Mouse (Mus musculus): Measurements from ENCODE around the gene Adamts4. TPM values are rescaled to one million over a fixed set of nuclear protein-coding genes. Genes with fewer than 3 reads are reported as not detected.
"Not testable (repeated sequence)": the region's sequence is repeated elsewhere in the genome, so short reads cannot be mapped to it uniquely, and the experiment has no call there.

Gene Adamts4
- polyA plus RNA-seq, 1 experiment: 29.8 TPM

DNA sequence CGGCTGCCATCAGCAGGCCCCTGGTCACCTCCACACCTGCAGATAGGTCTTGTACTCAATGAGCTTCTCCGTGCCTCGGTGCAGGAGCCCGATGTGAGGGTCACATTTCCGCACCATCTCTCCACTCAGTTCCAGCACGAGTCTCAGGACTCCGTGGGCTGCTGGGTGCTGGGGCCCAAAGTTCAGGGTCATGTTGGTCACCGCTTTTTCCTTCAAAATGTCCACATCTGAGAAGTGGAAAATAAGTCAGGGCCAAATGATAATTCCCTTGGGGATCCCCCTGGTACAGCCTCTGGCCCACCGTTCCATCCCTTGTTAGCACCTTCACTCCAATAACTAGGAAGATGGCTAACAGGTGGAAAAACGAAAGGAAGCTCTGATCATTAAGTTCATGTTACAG lies 9.3 kb upstream of the Adamts4 start:
- TF ChIP-seq CTCF (IDR thresholded peaks at IDR 0.05; ENCODE audit: borderline replicate concordance, insufficient read depth, low read depth, low read length): no peak
- no peak for TF ChIP-seq POLR2A (IDR thresholded peaks at IDR 0.05; ENCODE audit: borderline replicate concordance, insufficient read depth, low read length)
- Histone ChIP-seq H3K4me3 (replicated peaks; ENCODE audit: insufficient read depth, low read depth, low read length) (no peak overlapping the region), H3K27ac (ENCODE audit: insufficient read depth, low read length) (no peak overlapping the region), H3K27me3 (ENCODE audit: control insufficient read depth, insufficient read depth, low read length) (no peaks in the 10 kb centered on the region), H3K4me1 (ENCODE audit: control insufficient read depth, insufficient read depth, low read length) (no peaks in the 10 kb centered on the region)
- no peak for DNase-seq
- WGBS: 92% methylated on average over 10 of the region's 10 CpGs

DNA sequence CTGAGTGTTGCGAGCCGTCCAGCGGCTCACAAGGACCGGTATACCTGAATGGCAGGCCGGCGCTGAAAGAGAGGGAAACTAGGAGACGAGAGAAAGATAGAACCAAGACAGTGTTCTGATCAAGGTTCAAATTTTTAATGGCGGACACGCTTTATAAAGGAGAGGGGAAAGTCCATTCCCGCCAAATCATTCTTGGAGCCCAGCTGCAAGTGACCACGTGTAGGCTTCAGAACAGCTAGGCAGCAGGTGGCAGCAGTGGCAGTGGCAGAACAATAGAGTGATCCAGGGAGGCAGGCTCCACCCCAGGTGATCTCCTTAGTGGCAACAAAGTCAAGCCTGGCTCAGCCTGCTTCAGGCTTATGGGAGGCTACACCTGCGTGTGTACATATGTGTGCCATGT lies 8.3 kb upstream of the Adamts4 start:
- H3K4me1 ChIP-seq (ENCODE audit: control insufficient read depth, insufficient read depth, low read length); H3K27me3 ChIP-seq (ENCODE audit: control insufficient read depth, insufficient read depth, low read length); DNase-seq; H3K27ac ChIP-seq (ENCODE audit: insufficient read depth, low read length); H3K4me3 ChIP-seq (replicated peaks; ENCODE audit: insufficient read depth, low read depth, low read length): not testable (repeated sequence)
- WGBS: 80% methylated on average over 12 of the region's 12 CpGs

DNA sequence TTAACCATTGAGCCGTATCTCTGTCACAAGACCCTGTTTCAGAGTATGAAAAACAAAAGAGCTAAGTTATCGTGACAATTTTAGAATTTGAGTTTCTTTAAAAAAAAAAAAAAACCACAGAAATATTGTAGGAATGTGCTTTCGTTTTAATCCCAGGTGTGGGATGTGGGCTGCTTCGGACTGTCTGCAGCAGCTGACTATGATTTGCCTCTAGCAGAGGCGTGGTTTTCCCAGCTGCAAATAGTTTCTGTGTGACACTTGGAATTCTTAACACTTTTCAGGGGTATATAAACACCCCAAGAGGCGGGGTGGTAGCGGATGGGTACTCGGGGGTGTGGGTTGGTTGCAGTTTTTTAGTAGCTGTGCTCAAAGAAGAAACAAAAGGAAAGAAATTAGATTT lies 4.9 kb upstream of the Adamts4 start:
- DNase-seq: no peak
- TF ChIP-seq CTCF (IDR thresholded peaks at IDR 0.05; ENCODE audit: borderline replicate concordance, insufficient read depth, low read depth, low read length) (no peak), POLR2A (IDR thresholded peaks at IDR 0.05; ENCODE audit: borderline replicate concordance, insufficient read depth, low read length) (no peak)
- Histone ChIP-seq H3K27me3 (ENCODE audit: control insufficient read depth, insufficient read depth, low read length) (no peaks in the 10 kb centered on the region), H3K4me3 (replicated peaks; ENCODE audit: insufficient read depth, low read depth, low read length) (no peak overlapping the region), H3K4me1 (ENCODE audit: control insufficient read depth, insufficient read depth, low read length) (peaks cover 3% of the 10 kb centered on the region; the same call in 1 of the 2 replicates), H3K27ac (ENCODE audit: insufficient read depth, low read length) (no peak overlapping the region)
- WGBS: 94% methylated on average over 8 of the region's 8 CpGs

DNA sequence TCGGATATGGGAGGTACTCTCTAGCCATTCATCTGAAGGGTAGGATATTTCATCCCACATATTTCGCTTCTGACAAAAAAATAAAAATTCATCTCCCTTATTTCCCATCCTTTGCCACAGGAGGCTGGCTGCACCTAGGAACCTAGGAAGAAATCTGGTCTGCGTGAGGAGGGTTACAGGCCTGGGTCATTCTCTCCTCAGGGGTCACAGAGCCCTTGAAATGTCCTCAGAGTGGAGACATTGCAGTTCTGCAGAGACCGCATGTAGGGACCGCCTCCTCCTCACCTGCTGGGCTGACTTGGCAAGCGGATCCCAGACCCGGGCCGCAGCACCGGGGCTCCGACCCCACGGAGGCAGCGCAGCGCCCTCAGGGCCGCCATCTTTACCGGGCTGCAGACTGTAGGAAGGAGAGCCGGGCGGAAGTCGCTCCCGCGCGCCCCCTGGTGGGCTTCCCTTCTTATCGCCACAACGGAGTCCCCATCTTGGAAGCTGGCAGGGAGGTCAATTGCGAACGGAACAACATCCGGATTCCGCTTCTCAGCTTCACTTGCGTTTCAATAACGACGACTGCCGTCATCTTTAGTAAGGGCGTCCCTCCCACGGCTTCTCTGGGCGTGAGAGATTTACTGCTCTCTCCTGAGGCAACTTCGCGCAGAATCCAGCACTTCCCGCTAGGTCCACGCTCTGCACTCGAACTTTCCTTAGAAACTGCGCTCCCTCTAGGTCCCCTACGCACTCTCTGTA lies 3.3 kb upstream of the Adamts4 start:
- peak; percentile 98 for DNase-seq
- Histone ChIP-seq H3K27me3 (ENCODE audit: control insufficient read depth, insufficient read depth, low read length) (no peaks in the 10 kb centered on the region), H3K27ac (ENCODE audit: insufficient read depth, low read length) (peak overlapping the region; percentile 80), H3K4me1 (ENCODE audit: control insufficient read depth, insufficient read depth, low read length) (peaks cover 3% of the 10 kb centered on the region; the same call in 1 of the 2 replicates), H3K4me3 (replicated peaks; ENCODE audit: insufficient read depth, low read depth, low read length) (peak overlapping the region; percentile 93)
- TF ChIP-seq POLR2A (IDR thresholded peaks at IDR 0.05; ENCODE audit: borderline replicate concordance, insufficient read depth, low read length) (peak; percentile 49; the same call in 1 of the 2 replicates), CTCF (IDR thresholded peaks at IDR 0.05; ENCODE audit: borderline replicate concordance, insufficient read depth, low read depth, low read length) (peak; percentile 74)
- WGBS: under 1% methylated on average over 41 of the region's 41 CpGs

DNA sequence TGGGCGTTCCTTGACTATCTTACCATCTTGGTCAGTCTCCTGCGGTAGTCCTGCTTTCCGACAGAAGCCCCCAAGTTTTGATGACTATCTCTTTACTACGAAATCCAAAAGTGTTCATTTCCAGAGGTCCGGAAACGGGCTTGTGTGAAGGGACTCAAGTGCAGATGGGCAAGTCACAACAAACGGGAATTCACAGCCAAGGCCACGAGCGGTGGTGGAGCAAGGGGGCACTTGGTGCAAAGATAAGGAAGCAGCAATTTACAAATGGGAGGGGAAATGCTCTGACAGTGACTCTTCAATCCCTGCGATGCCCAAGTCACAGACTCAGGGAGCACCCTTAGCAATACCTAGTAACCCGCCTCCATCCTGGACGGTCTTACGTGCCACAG lies 2.8 kb upstream of the Adamts4 start:
- 16% methylated on average over 13 of the region's 13 CpGs for WGBS

DNA sequence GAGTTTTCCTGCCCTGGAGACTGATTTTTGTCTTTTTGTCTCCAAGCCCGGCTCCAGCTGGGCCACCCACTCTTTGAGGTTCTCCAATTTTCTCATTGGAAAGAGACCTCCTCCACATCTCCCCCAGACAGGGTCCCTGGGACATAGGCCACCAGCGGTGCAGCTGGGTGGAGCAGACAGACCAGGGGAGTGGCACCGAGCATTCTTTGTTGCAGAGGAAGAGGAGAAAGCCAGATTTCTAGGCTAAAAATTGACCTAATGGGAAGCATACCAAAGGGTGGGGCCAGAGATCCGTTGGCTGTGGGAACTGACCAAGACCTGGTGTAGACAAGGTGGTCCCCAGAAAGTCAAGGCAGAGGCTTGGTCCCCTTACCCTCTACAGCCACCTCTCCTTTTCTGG lies 2.3 kb upstream of the Adamts4 start:
- no peak for DNase-seq
- Histone ChIP-seq H3K27me3 (ENCODE audit: control insufficient read depth, insufficient read depth, low read length) (no peaks in the 10 kb centered on the region), H3K4me3 (replicated peaks; ENCODE audit: insufficient read depth, low read depth, low read length) (no peak overlapping the region), H3K4me1 (ENCODE audit: control insufficient read depth, insufficient read depth, low read length) (peaks cover 3% of the 10 kb centered on the region; the same call in 1 of the 2 replicates), H3K27ac (ENCODE audit: insufficient read depth, low read length) (peak overlapping the region; percentile 14)
- 28% methylated on average over 4 of the region's 4 CpGs for WGBS
- TF ChIP-seq CTCF (IDR thresholded peaks at IDR 0.05; ENCODE audit: borderline replicate concordance, insufficient read depth, low read depth, low read length) (no peak), POLR2A (IDR thresholded peaks at IDR 0.05; ENCODE audit: borderline replicate concordance, insufficient read depth, low read length) (no peak)

More for the DNA sequence above, 2.8 kb upstream of the Adamts4 start:
- no peak for TF ChIP-seq POLR2A (IDR thresholded peaks at IDR 0.05; ENCODE audit: borderline replicate concordance, insufficient read depth, low read length)
- no peak for TF ChIP-seq CTCF (IDR thresholded peaks at IDR 0.05; ENCODE audit: borderline replicate concordance, insufficient read depth, low read depth, low read length)
- Histone ChIP-seq H3K4me3 (replicated peaks; ENCODE audit: insufficient read depth, low read depth, low read length) (peak overlapping the region; percentile 93), H3K27me3 (ENCODE audit: control insufficient read depth, insufficient read depth, low read length) (no peaks in the 10 kb centered on the region), H3K27ac (ENCODE audit: insufficient read depth, low read length) (peak overlapping the region; percentile 14), H3K4me1 (ENCODE audit: control insufficient read depth, insufficient read depth, low read length) (peaks cover 3% of the 10 kb centered on the region; the same call in 1 of the 2 replicates)
- no peak for DNase-seq

DNA sequence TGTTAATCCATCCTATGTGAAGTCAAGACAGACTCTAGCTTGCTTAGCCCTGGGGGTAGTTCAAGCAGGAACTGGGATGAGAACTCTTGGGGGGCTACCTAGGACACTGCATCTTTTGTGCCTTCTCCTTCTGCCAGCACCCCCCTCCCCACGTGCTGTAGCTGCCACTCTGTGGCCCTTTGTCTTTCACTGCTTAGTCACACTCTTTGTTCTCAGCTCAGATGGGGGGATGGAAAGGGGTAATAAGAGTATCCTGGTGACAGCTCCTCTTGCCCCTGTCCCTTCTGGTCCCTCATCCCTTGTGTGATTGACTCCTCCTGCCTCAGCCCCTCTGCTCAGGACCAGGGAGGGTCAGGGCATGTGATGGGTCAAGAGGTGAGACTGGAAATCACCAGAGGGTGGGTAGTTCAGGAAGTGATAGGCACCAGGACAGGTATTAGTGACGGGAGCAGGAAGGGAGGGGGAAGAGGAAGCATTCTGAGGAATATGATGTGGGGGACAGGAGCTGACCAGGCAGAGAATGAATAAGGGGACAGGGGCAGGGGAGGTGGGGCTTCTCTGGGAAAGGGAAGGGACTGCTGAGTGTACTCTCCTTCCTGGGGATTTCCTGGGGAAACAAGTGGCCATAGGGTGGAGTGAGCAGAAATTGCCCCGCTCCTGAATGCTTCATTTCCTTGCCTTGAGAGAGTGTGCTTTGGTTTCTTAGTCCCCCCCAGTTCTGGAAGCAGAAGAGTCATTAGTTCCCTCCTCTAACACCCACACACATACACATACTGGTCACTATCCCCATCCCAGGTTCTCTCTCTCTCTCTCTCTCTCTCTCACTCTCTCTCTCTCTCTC lies 1.6 kb upstream of the Adamts4 start:
- 54% methylated on average over 3 of the region's 3 CpGs for WGBS
- no peak for TF ChIP-seq CTCF (IDR thresholded peaks at IDR 0.05; ENCODE audit: borderline replicate concordance, insufficient read depth, low read depth, low read length)
- TF ChIP-seq POLR2A (IDR thresholded peaks at IDR 0.05; ENCODE audit: borderline replicate concordance, insufficient read depth, low read length): no peak
- DNase-seq: no peak
- Histone ChIP-seq H3K4me3 (replicated peaks; ENCODE audit: insufficient read depth, low read depth, low read length) (no peak overlapping the region), H3K27ac (ENCODE audit: insufficient read depth, low read length) (peak overlapping the region; percentile 44; the same call in 1 of the 2 replicates), H3K4me1 (ENCODE audit: control insufficient read depth, insufficient read depth, low read length) (peaks cover 3% of the 10 kb centered on the region; the same call in 1 of the 2 replicates), H3K27me3 (ENCODE audit: control insufficient read depth, insufficient read depth, low read length) (no peaks in the 10 kb centered on the region)

All from cerebellum, adult 2 months (tissue).